Mouse (Mus musculus) small intestine, adult 2 months (tissue): Measurements from ENCODE around the gene Hipk2. TPM values are rescaled to one million over a fixed set of nuclear protein-coding genes. Genes with fewer than 3 reads are reported as not detected.

ENCODE experiments used
- H3K27ac ChIP-seq: fragments of 200-500 bp; 2 replicates; pipeline ENCODE4 v1.5.1; 2012; ENCODE audit warnings: low read depth, low read length, control low read depth, inconsistent platforms; ENCODE audit not compliant: insufficient read depth
- H3K27me3 ChIP-seq: fragments of 200-500 bp; 2 replicates; pipeline ENCODE4 v1.6.1; 2012; ENCODE audit warnings: mild to moderate bottlenecking, moderate library complexity, low read length, inconsistent platforms; ENCODE audit not compliant: control insufficient read depth, insufficient read depth
- H3K36me3 ChIP-seq: fragments of 200-500 bp; 2 replicates; pipeline ENCODE4 v1.6.1; 2012; ENCODE audit warnings: mild to moderate bottlenecking, low read length, control low read depth, inconsistent platforms; ENCODE audit not compliant: control insufficient read depth, insufficient read depth
- H3K4me1 ChIP-seq: fragments of 200-500 bp; 2 replicates; pipeline ENCODE4 v1.6.1; 2012; ENCODE audit warnings: low read length, inconsistent platforms, mixed read lengths; ENCODE audit not compliant: control insufficient read depth, insufficient read depth, insufficient read length
- H3K4me3 ChIP-seq: fragments of 200-500 bp; 2 replicates; pipeline ENCODE4 v1.5.1; 2012; ENCODE audit warnings: low read depth, mild to moderate bottlenecking, control low read depth, inconsistent platforms, low read length, moderate library complexity
- CTCF ChIP-seq: fragments of 200-500 bp; IDR thresholded peaks from 2 replicates; pipeline ENCODE4 v1.5.1; 2012; ENCODE audit warnings: low read depth, mild to moderate bottlenecking, control low read depth, inconsistent platforms, low read length, moderate library complexity, mixed read lengths; ENCODE audit not compliant: insufficient replicate concordance, insufficient read length; ENCODE audit errors: extremely low read depth
- POLR2A ChIP-seq: fragments of 200-500 bp; IDR thresholded peaks from 2 replicates; pipeline ENCODE4 v1.6.1; 2012; ENCODE audit warnings: low read depth, mild to moderate bottlenecking, control low read depth, inconsistent platforms, low read length, moderate library complexity
- WGBS: fragments of 180-500 bp; shearing (Covaris S2); methylation state at CpG from one replicate; pipeline ENCODE4 v1.1.7; 2018; 5-methylcytosine and 5-hydroxymethylcytosine counted together
- polyA plus RNA-seq: library from polyadenylated mRNA; depleted of rRNA; stranded (reverse); fragments of >200 nt; gene quantifications from 2 replicates; pipeline ENCODE4 v1.2.3, GENCODE M21; 2012

Hipk2 gene
- polyA plus RNA-seq, 1 experiment, result 74.7 TPM

- H3K27me3 ChIP-seq, result no peaks in the 10 kb centered on the region
- no peak overlapping the region for H3K27ac ChIP-seq
- peaks cover 11% of the 10 kb centered on the region for H3K36me3 ChIP-seq
- 68% methylated on average over 10 of the region's 10 CpGs for WGBS
- H3K4me3 ChIP-seq, result no peak overlapping the region
- H3K4me1 ChIP-seq, result no peaks in the 10 kb centered on the region
- no peak for TF ChIP-seq CTCF
- no peak for TF ChIP-seq POLR2A
These were observed 66.4 kb downstream of the Hipk2 start for GRCm38 (mm10) chr6:38809396-38810120.

GRCm38 (mm10) chr6:38808317-38808716 lies 67.6 kb downstream of the Hipk2 start:
- Histone ChIP-seq H3K27me3 (no peaks in the 10 kb centered on the region), H3K27ac (no peak overlapping the region), H3K36me3 (peaks cover 11% of the 10 kb centered on the region), H3K4me1 (no peaks in the 10 kb centered on the region), H3K4me3 (no peak overlapping the region)
- 88% methylated on average over 4 of the region's 4 CpGs for WGBS
- no peak for TF ChIP-seq CTCF
- TF ChIP-seq POLR2A, result no peak

- 64% methylated on average over 4 of the region's 4 CpGs for WGBS
- H3K27me3 ChIP-seq, result no peaks in the 10 kb centered on the region
- no peak overlapping the region for H3K4me3 ChIP-seq
- no peaks in the 10 kb centered on the region for H3K4me1 ChIP-seq
- H3K27ac ChIP-seq, result no peak overlapping the region
- TF ChIP-seq POLR2A (no peak), CTCF (no peak)
- H3K36me3 ChIP-seq, result peaks cover 7% of the 10 kb centered on the region
These were observed 69.0 kb downstream of the Hipk2 start for GRCm38 (mm10) chr6:38806963-38807445.

- H3K36me3 ChIP-seq, result peaks cover 4% of the 10 kb centered on the region
- 74% methylated on average over 2 of the region's 2 CpGs for WGBS
- no peak overlapping the region for H3K27ac ChIP-seq
- no peaks in the 10 kb centered on the region for H3K27me3 ChIP-seq
- no peaks in the 10 kb centered on the region for H3K4me1 ChIP-seq
- TF ChIP-seq CTCF (no peak), POLR2A (no peak)
- H3K4me3 ChIP-seq, result no peak overlapping the region
These were observed 70.4 kb downstream of the Hipk2 start for GRCm38 (mm10) chr6:38805612-38806011.

GRCm38 (mm10) chr6:38801252-38801651 lies 74.7 kb downstream of the Hipk2 start:
- 11% methylated on average over 1 of the region's 1 CpGs for WGBS
- Histone ChIP-seq H3K4me1 (no peaks in the 10 kb centered on the region), H3K27ac (no peak overlapping the region), H3K4me3 (no peak overlapping the region), H3K27me3 (no peaks in the 10 kb centered on the region), H3K36me3 (peaks cover 4% of the 10 kb centered on the region)
- TF ChIP-seq POLR2A, result no peak
- no peak for TF ChIP-seq CTCF

- no peak overlapping the region for H3K4me3 ChIP-seq
- no peaks in the 10 kb centered on the region for H3K27me3 ChIP-seq
- WGBS, result 81% methylated on average over 3 of the region's 3 CpGs
- H3K27ac ChIP-seq, result no peak overlapping the region
- TF ChIP-seq CTCF (no peak), POLR2A (no peak)
- H3K4me1 ChIP-seq, result no peaks in the 10 kb centered on the region
- peaks cover 4% of the 10 kb centered on the region; the same call in 1 of the 2 replicates for H3K36me3 ChIP-seq
These were observed 78.4 kb downstream of the Hipk2 start for GRCm38 (mm10) chr6:38797548-38797947.

- TF ChIP-seq POLR2A, result no peak
- no peak for TF ChIP-seq CTCF
- no peak overlapping the region for H3K27ac ChIP-seq
- no peaks in the 10 kb centered on the region for H3K27me3 ChIP-seq
- peaks cover 4% of the 10 kb centered on the region; the same call in 1 of the 2 replicates for H3K36me3 ChIP-seq
- H3K4me1 ChIP-seq, result no peaks in the 10 kb centered on the region
- H3K4me3 ChIP-seq, result no peak overlapping the region
These were observed 79.0 kb downstream of the Hipk2 start for GRCm38 (mm10) chr6:38796993-38797392.
